ENCODE assay signal across 15 mouse cellular contexts in genomic region chr16:38943706-38944550, GRCm38 (mm10). TPM values are rescaled to one million over a fixed set of nuclear protein-coding genes. Genes with fewer than 3 reads are reported as not detected.
DNase-seq lines count a peak whose midpoint lies in the region; ATAC-seq and TF ChIP-seq lines count a peak whose summit lies in the region.
"Had no signal": no experiment of that assay in that cellular context is flagged by ENCODE, and none has a peak within 500 bp of the region (broad histone marks: within the 10 kb centered on the region; RNA-seq: fewer than 3 reads in every experiment).

No protein-coding gene starts in this region.

- H3K27ac ChIP-seq in forebrain, embryonic 10.5 days, result peak overlapping the region; percentile 67
- H3K27ac ChIP-seq in forebrain, postnatal 0 days (ENCODE audit: low read depth, low read length), result no peak overlapping the region
- peak overlapping the region; percentile 90 for H3K27ac ChIP-seq in layer of hippocampus, adult 2 months
- peak overlapping the region; percentile 30; the same call in 1 of the 2 replicates for H3K27ac ChIP-seq in embryonic facial prominence, embryonic 10.5 days (replicated peaks)
- H3K27ac ChIP-seq in neural tube, embryonic 15.5 days (replicated peaks), result 0 out of 2 replicates have a peak overlapping the region, but pooled peaks have one; percentile 15
- H3K27ac ChIP-seq in kidney, embryonic 15.5 days, result no peak overlapping the region
- H3K27ac ChIP-seq: liver, embryonic 13.5 days; midbrain, embryonic 15.5 days; neural tube, embryonic 12.5 days; stomach, embryonic 15.5 days had no signal

- whole genome bisulfite sequencing in forebrain, embryonic 10.5 days, result 46% methylated on average over 5 of the region's 5 CpGs
- WGBS in forebrain, postnatal 0 days, result 63% methylated on average over 5 of the region's 5 CpGs
- WGBS in embryonic facial prominence, embryonic 10.5 days, result 15% methylated on average over 5 of the region's 5 CpGs
- 49% methylated on average over 5 of the region's 5 CpGs for WGBS in neural tube, embryonic 15.5 days
- WGBS in kidney, embryonic 15.5 days, result 22% methylated on average over 5 of the region's 5 CpGs

- no peak overlapping the region for H3K4me3 ChIP-seq in forebrain, embryonic 10.5 days
- H3K4me3 ChIP-seq in forebrain, postnatal 0 days (ENCODE audit: low read depth, low read length), result no peak overlapping the region
- no peak overlapping the region for H3K4me3 ChIP-seq in layer of hippocampus, adult 2 months
- no peak overlapping the region for H3K4me3 ChIP-seq in embryonic facial prominence, embryonic 10.5 days
- no peak overlapping the region for H3K4me3 ChIP-seq in neural tube, embryonic 15.5 days (replicated peaks)
- no peak overlapping the region for H3K4me3 ChIP-seq in kidney, embryonic 15.5 days (replicated peaks)
- H3K4me3 ChIP-seq: liver, embryonic 13.5 days; midbrain, embryonic 15.5 days; neural tube, embryonic 12.5 days; stomach, embryonic 15.5 days had no signal

- no peak for DNase-seq in forebrain, embryonic 10.5 days (ENCODE audit: extremely low spot score, low spot score)
- no peak for DNase-seq in forebrain, postnatal 0 days
- no peak for DNase-seq in layer of hippocampus, adult 2 months (ENCODE audit: low spot score in 2 of 2)
- DNase-seq in layer of hippocampus, adult 8-10 months (ENCODE audit: low spot score in 2 of 2), result no peak
- no peak for DNase-seq in embryonic facial prominence, embryonic 10.5 days (ENCODE audit: low spot score)
- DNase-seq: cerebellum, adult 11 months; kidney, postnatal 10 days; liver, embryonic 13.5 days had no signal

- H3K9ac ChIP-seq in forebrain, postnatal 0 days, result no peak overlapping the region
- H3K9ac ChIP-seq in neural tube, embryonic 15.5 days (replicated peaks), result no peak overlapping the region
- no peak overlapping the region for H3K9ac ChIP-seq in kidney, embryonic 15.5 days
- H3K9ac ChIP-seq: liver, embryonic 13.5 days; midbrain, embryonic 15.5 days; neural tube, embryonic 12.5 days; stomach, embryonic 15.5 days had no signal

- no peak overlapping the region for H3K4me2 ChIP-seq in forebrain, postnatal 0 days (ENCODE audit: low read depth)
- H3K4me2 ChIP-seq in neural tube, embryonic 15.5 days, result no peak overlapping the region
- H3K4me2 ChIP-seq in kidney, embryonic 15.5 days, result no peak overlapping the region
- H3K4me2 ChIP-seq: liver, embryonic 13.5 days; midbrain, embryonic 15.5 days; neural tube, embryonic 12.5 days; stomach, embryonic 15.5 days had no signal

- no peak for TF ChIP-seq CTCF in forebrain, postnatal 0 days (IDR thresholded peaks at IDR 0.05; ENCODE audit: low read depth)
- TF ChIP-seq CTCF in layer of hippocampus, adult 2 months (conservative IDR thresholded peaks at IDR 0.05), result no peak

- peaks cover 88% of the 10 kb centered on the region for H3K4me1 ChIP-seq in forebrain, embryonic 10.5 days
- 0 out of 2 replicates have a peak, but pooled peaks cover 5% of the 10 kb centered on the region for H3K4me1 ChIP-seq in forebrain, postnatal 0 days (ENCODE audit: insufficient read depth)
- peaks cover 48% of the 10 kb centered on the region for H3K4me1 ChIP-seq in embryonic facial prominence, embryonic 10.5 days
- H3K4me1 ChIP-seq in neural tube, embryonic 15.5 days, result peaks cover 35% of the 10 kb centered on the region
- H3K4me1 ChIP-seq in kidney, embryonic 15.5 days, result peaks cover 12% of the 10 kb centered on the region
- H3K4me1 ChIP-seq: liver, embryonic 13.5 days; stomach, embryonic 15.5 days had no signal

- no peaks in the 10 kb centered on the region for H3K9me3 ChIP-seq in forebrain, embryonic 10.5 days
- H3K9me3 ChIP-seq in forebrain, postnatal 0 days (ENCODE audit: low read length), result no peaks in the 10 kb centered on the region
- H3K9me3 ChIP-seq in embryonic facial prominence, embryonic 10.5 days, result no peaks in the 10 kb centered on the region
- H3K9me3 ChIP-seq in neural tube, embryonic 15.5 days (replicated peaks), result no peaks in the 10 kb centered on the region
- no peaks in the 10 kb centered on the region for H3K9me3 ChIP-seq in kidney, embryonic 15.5 days (replicated peaks)
- H3K9me3 ChIP-seq: liver, embryonic 13.5 days; midbrain, embryonic 15.5 days; neural tube, embryonic 12.5 days; stomach, embryonic 15.5 days had no signal

- no peak for ATAC-seq in forebrain, postnatal 0 days
- ATAC-seq in neural tube, embryonic 15.5 days (ENCODE audit: low FRiP score), result no peak
- ATAC-seq in kidney, embryonic 15.5 days (replicated peaks; ENCODE audit: low FRiP score), result no peak
- no peak for ATAC-seq in granulocyte monocyte progenitor cell, adult 5-6 weeks (replicated peaks; ENCODE audit: poor library complexity, severe bottlenecking)
- ATAC-seq: midbrain, embryonic 15.5 days had no signal

- no peaks in the 10 kb centered on the region for H3K27me3 ChIP-seq in forebrain, embryonic 10.5 days (ENCODE audit: poor library complexity, severe bottlenecking)
- H3K27me3 ChIP-seq in forebrain, postnatal 0 days (ENCODE audit: insufficient read depth, low read length), result no peaks in the 10 kb centered on the region
- H3K27me3 ChIP-seq in embryonic facial prominence, embryonic 10.5 days (replicated peaks; ENCODE audit: low read depth, poor library complexity, severe bottlenecking), result no peaks in the 10 kb centered on the region
- H3K27me3 ChIP-seq in neural tube, embryonic 15.5 days (replicated peaks), result no peaks in the 10 kb centered on the region
- no peaks in the 10 kb centered on the region for H3K27me3 ChIP-seq in kidney, embryonic 15.5 days
- H3K27me3 ChIP-seq: liver, embryonic 13.5 days; midbrain, embryonic 15.5 days; neural tube, embryonic 12.5 days; stomach, embryonic 15.5 days had no signal

- no peaks in the 10 kb centered on the region for H3K36me3 ChIP-seq in forebrain, embryonic 10.5 days (replicated peaks)
- H3K36me3 ChIP-seq in forebrain, postnatal 0 days (ENCODE audit: insufficient read depth), result no peaks in the 10 kb centered on the region
- no peaks in the 10 kb centered on the region for H3K36me3 ChIP-seq in embryonic facial prominence, embryonic 10.5 days (replicated peaks)
- no peaks in the 10 kb centered on the region for H3K36me3 ChIP-seq in neural tube, embryonic 15.5 days
- H3K36me3 ChIP-seq in kidney, embryonic 15.5 days, result no peaks in the 10 kb centered on the region
- H3K36me3 ChIP-seq: liver, embryonic 13.5 days; midbrain, embryonic 15.5 days; neural tube, embryonic 12.5 days; stomach, embryonic 15.5 days had no signal

RNA-seq across cellular contexts. Expression of gene Igsf11, which starts 51.5 kb away (rescaled TPM):
- 2.2 and 2.4 TPM in 2 replicates for polyA plus RNA-seq in forebrain, embryonic 10.5 days (2016; fragmentation: Nextera tagmentation; extraction: Ambion mirVana)
- total RNA-seq in forebrain, postnatal 0 days (2014; rRNA removed), result 10.8 and 12.2 TPM in 2 replicates
- polyA plus RNA-seq in forebrain, postnatal 0 days (2015; fragmentation: Nextera tagmentation; extraction: Ambion mirVana), result 1.8 and 2.6 TPM in 2 replicates
- 10 to 100 TPM; 44.7 to 50.7 TPM for total RNA-seq in layer of hippocampus, adult 2 months (2021)
- total RNA-seq in layer of hippocampus, adult 8-10 months (2022), result 10 to 100 TPM; 48.1 to 53.6 (median 50.7) TPM
- 0.90 and 1.6 TPM in 2 replicates for polyA plus RNA-seq in embryonic facial prominence, embryonic 10.5 days (2016; fragmentation: Nextera tagmentation; extraction: Ambion mirVana)
- polyA plus RNA-seq in neural tube, embryonic 15.5 days (2015; fragmentation: Nextera tagmentation; extraction: Ambion mirVana), result 3.1 and 3.4 TPM in 2 replicates
- polyA plus RNA-seq in kidney, embryonic 15.5 days (2015; fragmentation: Nextera tagmentation; extraction: Ambion mirVana), result 2.1 and 2.6 TPM in 2 replicates
- total RNA-seq in granulocyte monocyte progenitor cell, adult 5-6 weeks (2014; fragmentation: Nextera tagmentation), result not detected in 2 replicates
- not detected in 2 replicates for total RNA-seq in granulocyte monocyte progenitor cell, adult 5-6 weeks (2017)
- total RNA-seq: megakaryocyte progenitor cell, adult 5-6 weeks had no signal

Comparison
In these comparisons a context has a peak if more than half of its experiments do, and no peak if none do; other contexts are left out.
1. H3K27ac ChIP-seq: peak in forebrain, embryonic 10.5 days (single experiment), layer of hippocampus, adult 2 months (single experiment), embryonic facial prominence, embryonic 10.5 days (single experiment) and neural tube, embryonic 15.5 days (single experiment); none in forebrain, postnatal 0 days (single experiment) and kidney, embryonic 15.5 days (single experiment).